Mouse (Mus musculus) common myeloid progenitor, adult 5-6 weeks (primary cell): ENCODE data around the gene 4933415A04Rik. TPM values are rescaled to one million over a fixed set of nuclear protein-coding genes. Genes with fewer than 3 reads are reported as not detected.
A peak's percentile ranks its signal among the peaks of the same experiment; 100 is the strongest.

Source experiments
- ATAC-seq: replicated peaks from 2 replicates; pipeline ENCODE4 v1.8.0; 2016; ENCODE audit warnings: low read depth, mild to moderate bottlenecking, moderate TSS enrichment, inconsistent platforms; ENCODE audit not compliant: poor library complexity, severe bottlenecking
- total RNA-seq: library from RNA; stranded (forward); fragments of 200-1000, 187-1606 nt; gene quantifications from 2 replicates; pipeline ENCODE4 v1.2.3, GENCODE M21; 2017

The 4933415A04Rik gene
- total RNA-seq: 0.34 TPM in 1 of 2 replicates, not detected in the other

DNA sequence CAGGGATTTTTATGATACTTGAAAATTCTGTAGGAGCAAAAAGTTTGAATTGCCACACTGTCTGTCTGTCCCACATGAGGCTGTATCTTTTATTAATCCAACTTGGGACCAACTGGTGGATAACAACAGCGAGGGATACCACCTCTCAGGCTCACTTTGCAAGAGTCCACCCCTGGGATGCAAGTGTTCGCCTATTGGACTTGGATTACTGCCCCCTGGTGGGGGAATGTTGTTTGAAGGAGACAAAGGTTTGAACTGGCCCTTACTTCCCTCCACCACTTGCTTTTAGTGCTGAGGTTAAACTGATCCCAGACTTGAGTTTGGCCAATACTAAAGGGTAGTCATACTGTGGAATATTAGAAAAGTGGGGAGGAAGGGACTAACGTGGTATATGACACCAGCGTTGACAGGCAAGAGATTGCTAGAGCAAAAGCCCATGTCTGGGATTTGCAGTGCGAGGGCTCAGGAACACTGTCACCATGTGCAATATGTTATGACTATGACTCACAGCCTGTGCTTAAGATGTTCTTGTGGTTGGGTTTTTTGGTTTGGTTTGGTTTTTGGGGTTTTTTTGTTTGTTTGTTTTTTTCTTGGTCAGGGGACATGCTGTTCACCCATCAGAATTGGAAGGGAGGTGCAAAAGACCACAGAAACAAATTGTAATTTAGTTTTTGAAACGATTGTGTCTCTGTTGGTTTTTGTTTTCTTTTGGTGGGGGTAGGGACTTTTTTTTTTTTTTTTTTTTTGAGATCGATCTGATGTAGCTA lies at the start of gene 4933415A04Rik:
Gene 4933415A04Rik (plus strand): TSS at position 717 of the 767 bp plus-strand sequence.
- peak; percentile 89 for ATAC-seq

DNA sequence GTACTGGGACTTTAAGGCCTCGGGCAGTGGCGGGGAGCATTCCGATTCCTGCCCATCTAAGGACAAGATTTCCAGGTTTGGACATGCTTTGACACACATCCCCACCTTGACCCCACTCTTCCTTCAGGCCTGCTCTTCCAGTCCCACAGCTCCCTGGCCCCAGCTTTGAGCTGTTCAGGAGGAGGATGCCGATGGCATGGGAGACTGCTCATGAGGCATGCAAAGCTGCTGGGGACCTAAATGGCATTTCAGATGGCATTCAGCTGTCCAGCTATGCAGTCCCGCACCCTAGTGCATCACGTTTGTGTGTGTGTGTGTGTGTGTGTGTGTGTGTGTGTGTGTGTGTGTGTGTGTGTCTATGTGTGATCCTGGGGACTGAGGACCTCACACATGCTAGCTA lies 49.8 kb upstream of the 4933415A04Rik start:
- no peak for ATAC-seq

DNA sequence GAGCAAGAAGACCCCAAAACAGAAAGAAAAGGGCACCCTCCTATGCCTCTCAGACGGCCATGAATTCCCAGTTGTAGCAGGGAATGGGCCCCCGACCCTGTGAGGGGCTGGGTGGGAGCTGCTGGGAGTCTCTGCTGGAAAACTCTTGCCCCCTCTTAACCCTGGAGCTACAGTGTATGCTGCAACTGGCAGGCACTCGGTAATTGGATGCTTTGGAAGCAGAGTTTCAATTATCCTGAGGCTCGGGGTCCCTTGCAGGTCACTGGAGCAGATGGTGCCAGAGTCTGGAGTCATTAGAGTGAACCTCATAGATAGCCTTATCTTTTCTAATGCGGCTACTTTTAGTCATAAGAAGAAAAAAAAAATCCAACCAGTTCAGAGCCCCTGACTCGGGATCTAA lies 47.0 kb upstream of the 4933415A04Rik start:
- ATAC-seq: no peak

DNA sequence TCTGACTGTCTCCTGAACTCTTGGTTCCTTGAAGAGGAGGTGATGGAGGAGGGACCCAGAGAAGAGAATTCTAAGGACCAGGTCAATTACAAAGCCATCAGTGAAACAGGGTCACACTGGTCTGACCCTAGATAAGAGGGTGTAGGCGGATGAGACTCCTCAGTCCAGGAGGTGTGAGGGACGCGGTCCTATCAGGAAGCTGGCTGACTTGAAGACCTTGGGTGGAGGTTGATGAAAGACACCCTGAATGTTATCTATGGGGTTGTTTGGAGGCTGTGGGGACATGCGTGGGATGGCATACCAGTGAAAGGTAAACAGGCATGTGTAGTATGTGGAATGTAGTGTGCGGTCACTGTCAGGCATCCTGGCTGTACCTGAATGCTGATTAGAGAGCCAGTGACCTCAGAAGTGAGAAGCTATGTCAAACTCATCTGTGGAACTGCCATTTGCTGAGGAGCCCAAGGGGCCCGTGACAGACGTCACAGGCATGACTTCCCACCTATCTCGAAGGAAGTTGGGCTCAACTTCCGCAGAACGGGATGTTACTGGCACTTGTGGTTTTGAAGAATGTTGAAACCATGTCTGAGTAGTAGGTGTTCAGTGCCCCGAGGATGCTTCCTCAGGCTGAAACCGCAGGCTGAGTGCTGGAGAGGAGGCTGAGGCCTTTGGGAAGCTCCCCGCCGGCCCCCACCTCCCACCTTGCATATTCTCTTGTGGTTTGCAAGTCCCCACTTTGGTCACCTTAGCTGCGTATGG lies 43.0 kb upstream of the 4933415A04Rik start:
- peak; percentile 94 for ATAC-seq

DNA sequence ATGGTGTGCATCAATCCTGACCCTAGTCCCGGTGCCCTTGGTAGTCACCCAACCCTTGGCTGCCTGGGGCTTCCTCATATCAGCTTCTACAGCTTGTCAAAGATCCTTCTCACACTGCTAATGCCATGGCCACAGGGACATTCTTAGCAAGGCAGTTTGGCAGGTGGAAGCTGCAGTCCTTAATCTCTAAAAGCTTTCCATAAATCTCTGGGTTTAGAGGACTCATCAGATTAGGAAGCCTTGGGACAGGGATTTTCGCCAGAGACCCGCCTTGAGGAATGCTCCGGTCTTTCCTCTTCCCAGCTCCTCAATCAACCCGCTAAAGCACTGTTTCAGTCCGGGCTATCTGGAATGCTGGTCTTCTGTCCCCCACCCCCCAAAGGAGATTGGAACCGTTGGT lies 42.0 kb upstream of the 4933415A04Rik start:
- ATAC-seq: no peak; the same call in 1 of the 2 replicates

DNA sequence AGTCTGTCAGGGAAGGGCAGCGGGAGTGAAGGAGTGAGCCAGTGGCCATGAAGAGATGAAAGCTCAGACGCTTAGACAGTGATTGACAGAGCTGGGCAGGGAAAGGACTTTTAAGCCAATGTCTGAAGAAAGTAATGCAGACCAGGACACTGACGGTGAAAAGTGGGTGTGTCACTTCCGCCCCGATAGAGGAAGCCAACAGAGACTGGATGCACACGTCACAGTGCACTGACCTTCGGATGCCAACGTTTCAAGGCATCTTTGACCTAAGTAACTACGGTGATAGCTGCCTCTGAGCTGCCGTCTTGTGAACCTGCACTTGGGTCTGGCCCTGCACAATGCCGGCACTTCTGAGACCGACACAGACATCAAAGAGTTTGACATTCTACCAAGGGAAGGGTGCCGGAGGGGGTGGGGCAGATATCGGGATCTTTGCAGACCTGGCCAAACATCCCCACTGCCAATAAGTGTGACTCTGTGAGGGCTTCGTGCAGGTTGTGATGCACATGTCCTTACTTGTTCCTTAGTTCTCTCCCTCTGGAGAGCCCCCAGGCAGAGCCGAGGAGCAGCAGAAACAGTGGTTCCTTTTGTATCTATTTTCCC lies 40.9 kb upstream of the 4933415A04Rik start:
- no peak for ATAC-seq

DNA sequence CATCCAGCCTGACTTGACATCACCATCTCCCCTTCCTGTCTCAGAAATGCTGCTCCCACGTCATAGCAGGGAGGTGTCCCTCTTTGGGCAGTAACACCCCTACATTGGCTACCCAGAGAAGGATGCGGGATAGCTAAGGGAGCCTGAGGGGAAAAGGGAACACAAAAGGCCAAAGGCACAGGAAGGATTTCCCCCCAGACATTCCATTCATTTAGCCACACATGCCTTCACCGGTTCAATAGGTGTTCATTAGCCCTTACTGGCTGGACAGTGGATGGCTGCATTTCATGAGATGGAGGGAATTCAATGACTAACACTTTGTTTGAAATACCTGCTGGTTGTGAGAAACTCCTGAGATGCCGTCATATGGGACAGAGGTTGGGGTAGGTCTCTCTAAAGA lies 40.2 kb upstream of the 4933415A04Rik start:
- no peak for ATAC-seq

DNA sequence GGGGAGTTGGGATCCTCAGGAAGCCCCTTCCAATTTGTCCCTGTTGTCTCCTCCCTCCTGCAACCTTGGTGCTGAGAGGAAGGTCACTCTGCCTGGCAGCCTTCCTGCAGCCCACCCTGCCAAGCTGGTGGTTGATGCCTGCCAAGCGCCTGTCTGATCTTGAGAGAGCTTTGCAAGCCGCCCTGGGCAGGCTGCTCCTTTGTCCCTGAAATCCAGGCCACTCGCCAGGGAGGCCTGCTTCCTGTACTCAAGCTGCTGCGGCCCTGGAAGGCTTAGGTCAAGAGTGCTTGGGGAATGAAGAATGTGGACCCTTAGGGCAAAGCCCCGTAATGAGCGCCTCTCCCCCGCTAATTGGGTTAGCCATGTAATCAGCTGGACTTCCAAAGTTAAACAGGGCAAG lies 38.7 kb upstream of the 4933415A04Rik start:
- ATAC-seq: no peak

DNA sequence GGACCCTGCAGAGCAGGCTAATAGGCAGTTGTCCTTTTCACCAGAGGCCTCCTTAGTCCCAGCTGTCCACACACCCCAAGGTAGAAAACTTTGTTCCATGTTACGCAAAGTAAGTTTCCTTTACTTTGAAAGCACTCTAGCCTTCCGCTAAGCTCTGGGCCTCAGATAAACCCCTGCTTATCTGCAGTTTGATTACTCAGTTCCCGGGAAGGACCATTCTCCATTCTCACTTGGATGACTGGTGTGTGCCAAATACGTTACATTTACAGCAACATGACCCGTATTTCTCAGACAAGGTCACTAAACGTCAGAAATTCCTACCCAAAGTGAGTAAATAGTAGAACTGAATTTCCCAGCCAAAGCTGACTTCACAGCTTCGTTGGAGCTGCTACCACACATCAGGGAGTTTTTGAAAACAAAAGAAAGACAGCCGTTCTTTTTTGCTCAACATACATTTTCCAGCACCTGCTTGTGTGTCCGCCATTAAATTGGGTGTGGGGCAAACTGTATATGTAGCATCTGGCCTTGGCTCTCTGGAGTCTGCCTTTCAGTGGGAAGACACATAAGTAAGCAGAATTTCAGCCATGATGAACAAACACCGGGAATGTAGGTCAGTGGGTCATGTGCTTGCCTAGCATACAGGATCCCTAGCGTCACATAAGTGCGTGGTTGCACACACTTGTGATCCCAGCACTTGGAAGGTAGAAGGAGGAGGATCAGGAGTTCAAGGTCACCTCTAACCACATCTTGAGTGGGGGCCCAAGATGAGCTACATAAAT lies 38.0 kb upstream of the 4933415A04Rik start:
- no peak for ATAC-seq

DNA sequence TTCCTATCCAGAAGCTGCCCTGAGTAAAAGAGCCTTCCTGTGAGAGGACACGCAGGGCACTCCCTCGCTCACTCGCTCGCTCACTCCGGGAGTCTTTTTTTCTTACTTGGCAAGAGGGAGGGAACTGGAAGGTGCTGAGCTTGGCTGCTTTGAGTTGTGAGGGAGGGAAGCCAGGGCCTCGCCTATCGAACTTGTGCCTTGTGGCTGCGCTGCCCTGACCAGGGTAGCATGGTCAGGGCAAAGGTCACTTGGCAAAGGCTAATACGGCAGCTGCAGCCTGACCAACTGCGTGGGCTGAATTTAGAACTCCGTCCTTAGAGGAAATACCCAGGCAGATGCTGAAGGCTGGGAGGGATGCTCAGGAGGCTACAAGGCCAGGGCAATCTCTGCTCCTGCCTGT lies 37.1 kb upstream of the 4933415A04Rik start:
- ATAC-seq: no peak

DNA sequence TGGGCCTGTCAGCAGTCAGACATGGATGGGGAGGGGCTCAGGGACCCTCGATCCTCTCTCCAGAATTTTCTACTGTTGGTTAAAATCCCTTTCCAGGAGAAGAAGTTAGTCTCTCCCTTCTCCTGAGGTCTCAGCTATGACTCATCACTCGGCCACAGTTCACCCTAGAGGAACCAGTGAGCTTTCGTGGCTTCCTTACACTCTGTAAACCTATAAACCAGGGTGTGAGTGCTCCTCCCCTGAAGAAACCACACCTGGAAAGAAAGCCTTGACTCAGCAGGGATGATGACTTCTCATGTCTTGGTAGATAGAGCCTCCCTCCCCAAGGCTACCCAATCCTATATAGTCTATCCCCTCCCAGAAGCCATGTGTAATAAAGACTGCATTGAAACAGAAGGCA lies 35.1 kb upstream of the 4933415A04Rik start:
- ATAC-seq: 0 out of 2 replicates have a peak, but pooled peaks have one; percentile 18

DNA sequence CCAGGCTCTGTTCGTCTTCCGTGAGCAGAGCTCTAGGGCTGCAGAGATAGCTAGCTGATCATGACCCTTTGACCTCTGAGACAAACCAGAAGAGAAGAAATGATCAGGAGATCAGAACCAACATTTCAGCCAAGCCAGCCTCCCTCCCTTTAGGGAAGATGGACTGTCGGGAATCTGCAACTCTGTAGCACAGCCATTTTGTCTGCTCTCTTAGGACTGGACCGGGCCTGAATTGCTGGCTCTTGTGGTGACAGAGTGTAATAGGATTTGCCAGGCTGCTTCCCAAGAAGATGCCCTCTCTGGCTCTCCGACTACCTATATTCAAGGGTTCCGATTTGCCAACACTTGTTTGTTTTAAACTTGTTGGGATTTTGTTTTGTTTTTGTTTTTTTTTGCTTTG lies 34.2 kb upstream of the 4933415A04Rik start:
- ATAC-seq: no peak

DNA sequence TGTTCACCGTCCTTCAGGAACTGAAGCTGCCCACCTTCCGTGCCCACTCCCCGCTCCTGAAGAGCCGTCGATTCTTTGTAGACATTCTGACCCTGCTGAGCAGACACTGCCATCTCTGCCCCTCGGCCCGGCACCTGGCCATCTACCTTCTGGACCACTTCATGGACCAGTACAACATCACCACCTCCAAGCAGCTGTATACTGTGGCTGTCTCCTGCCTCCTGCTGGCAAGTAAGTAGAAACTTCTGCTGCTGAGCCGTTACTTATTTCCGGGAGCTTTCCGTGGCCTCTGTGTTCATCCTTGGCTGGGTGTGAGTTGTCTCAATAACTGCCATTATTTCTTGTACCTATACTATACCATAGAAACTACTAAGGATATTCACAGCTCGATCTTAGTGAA lies 30.3 kb upstream of the 4933415A04Rik start:
- no peak for ATAC-seq

DNA sequence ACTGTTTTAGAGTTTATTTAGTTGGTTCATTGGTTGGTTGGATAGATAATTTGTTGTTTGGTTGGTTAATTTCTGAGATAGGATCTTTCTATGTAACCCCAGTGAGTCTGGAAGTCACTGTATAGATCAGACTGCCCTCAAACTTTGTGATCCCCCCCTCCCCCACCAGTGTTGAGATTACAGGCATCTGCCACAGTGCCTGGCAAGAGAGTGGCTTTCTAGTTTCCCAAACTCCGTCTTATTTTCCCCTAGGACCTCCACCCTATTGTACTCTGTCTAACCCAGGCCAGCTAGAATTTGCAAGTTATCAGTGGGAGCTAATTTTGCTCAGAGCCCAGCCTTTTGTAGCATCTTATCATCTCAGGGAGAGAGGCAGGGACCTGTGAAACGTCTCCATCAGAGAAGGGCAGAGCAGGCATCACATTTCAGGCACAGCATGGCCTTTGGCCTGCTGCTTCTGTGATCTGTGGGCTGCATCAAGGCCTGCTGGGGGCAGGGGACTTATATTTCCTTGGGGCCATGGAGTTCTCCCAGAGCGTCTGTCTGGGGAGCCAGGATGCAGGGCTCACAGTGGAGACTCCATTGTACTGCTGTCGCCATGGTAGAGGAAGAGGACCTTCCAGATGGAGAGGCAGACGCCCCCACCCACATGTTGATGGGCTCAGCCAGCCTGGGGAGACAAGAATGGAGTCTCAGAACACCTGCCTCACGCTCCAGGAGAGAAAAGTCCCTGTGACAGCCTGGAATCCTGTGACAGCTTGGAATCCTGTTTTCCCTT lies 27.1 kb upstream of the 4933415A04Rik start:
- ATAC-seq: no peak

DNA sequence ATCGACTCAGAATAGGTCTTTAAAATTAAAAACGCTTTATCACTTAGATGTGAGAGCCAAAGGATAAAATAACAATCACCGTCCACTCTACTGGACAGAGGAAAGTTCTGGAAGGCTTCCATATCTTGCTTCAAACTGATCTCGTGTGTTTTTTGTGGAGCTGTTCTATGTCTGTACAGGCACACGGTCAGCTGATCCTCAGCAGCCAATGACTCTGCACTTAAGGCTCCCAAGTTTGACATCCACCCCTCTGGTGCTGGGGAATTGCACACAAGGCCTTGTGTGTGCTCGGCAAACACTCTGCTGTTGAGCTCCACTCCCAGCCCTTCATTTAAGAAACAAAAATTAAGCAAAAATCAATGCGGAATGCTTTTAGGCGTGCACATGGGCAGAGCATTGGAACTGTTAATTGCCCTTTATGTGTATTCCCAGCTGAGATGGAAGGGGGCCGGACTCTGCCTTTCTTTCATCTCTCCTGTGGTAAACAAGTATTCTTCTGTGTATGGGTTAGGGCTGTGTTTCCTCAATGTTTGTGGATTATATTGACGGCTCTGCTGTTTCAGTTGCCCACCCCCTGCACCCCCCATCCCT lies 23.1 kb upstream of the 4933415A04Rik start:
- no peak for ATAC-seq

DNA sequence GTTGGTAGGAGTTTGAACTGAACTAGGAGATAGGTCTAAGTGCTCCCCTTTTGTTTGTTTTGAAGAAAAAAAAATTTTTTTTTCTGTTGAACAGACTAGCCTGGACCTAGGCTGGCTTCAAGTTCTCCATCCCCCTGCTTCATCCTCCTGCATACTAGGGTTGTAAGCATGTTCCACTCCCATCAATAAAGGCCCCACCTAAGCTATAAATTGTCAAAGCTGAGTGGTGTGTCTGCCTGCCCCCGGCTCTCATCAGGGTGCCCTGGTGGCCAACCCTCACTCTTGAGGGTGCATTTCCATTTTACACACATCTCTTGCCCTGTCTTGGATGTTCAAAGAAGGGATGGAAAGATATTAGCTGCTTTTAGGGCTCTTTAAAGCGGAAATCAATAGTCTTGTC lies 21.4 kb upstream of the 4933415A04Rik start:
- ATAC-seq: no peak

DNA sequence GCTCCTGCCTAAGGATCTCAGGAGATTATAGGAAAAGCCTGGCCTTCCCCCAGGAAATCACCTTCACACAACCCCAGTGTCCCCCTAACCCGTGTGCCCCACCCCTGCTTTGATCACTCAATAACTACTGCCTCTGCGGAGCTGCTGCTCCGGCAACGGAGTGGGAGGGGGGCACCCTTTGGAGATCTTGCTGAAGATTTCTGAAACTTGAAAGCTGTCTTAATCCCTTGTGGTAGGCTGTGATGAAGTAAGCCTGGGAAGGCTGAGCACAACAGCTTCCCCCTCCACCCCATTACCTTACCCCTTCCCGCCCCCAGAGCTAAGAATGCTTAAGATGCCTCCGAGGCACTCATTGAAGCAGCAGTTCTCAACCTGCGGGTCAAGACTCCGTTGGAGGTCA lies 21.0 kb upstream of the 4933415A04Rik start:
- no peak for ATAC-seq

DNA sequence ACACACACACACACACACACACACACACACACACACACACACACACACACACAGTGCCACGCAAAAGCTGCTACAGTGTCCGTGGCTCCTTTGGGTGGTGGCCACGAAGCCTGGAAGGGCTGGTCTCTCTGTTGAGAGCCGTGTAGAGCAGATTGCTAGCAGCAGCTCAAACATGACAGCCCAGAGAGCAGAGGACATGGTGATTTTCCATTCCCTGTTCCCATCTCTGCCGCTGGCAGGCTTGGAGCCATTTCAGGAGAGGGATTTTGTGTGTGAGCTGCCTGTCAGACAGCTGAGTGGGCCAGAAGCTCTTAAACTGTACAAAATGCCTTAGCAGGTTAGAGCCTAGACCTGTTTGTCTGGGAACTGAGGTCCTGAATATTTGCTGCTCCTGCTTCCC lies 20.1 kb upstream of the 4933415A04Rik start:
- no peak for ATAC-seq

DNA sequence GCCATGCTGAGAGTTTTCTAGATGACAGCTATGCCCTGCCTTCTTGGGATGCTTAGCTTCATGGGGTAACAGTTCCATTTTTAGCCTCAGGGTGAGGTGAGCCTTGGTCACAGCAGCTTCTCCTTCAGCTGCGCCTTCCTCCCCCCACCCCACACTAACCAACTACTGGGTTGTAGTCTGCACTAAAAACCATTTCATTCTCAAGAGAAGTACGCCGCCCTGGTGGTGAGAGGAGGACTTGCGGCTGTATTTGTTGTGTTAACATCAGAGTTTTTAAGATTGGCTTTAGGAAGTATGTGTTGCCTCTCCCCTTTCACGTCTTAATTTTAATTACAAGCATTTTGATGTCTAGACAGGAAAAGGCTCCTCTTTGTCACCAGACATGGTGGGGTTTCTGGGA lies 18.6 kb upstream of the 4933415A04Rik start:
- peak; percentile 73 for ATAC-seq
